Mouse (Mus musculus) adrenal gland, adult 2 months (tissue): ENCODE results near the gene Zpr1. TPM values are rescaled to one million over a fixed set of nuclear protein-coding genes. Genes with fewer than 3 reads are reported as not detected.
"Not testable (repeated sequence)": the region's sequence is repeated elsewhere in the genome, so short reads cannot be mapped to it uniquely, and the experiment has no call there.

Experiments used
- DNase-seq: peaks from one replicate; pipeline ENCODE4 v3.0.0; 2021
- polyA plus RNA-seq: library from polyadenylated mRNA; depleted of rRNA; stranded (reverse); fragments of >200 nt; gene quantifications from 2 replicates; pipeline ENCODE4 v1.2.3, GENCODE M21; 2012
- total RNA-seq, 2 experiments: library from RNA; stranded (reverse); gene quantifications; 2 replicates each; pipeline ENCODE4 v1.2.3; 2021

The Zpr1 gene
- total and polyA plus RNA-seq, 3 experiments: 27.3 to 84.6 (median 38.1) TPM

GRCm38 (mm10) chr9:46259111-46259510, 13.8 kb upstream of the Zpr1 start:
- no peak for DNase-seq

GRCm38 (mm10) chr9:46261131-46261530, 11.7 kb upstream of the Zpr1 start:
- peak; percentile 73 for DNase-seq

GRCm38 (mm10) chr9:46268343-46268873, 4.5 kb upstream of the Zpr1 start, which contains the start of gene Apoa5:
Gene Apoa5, plus strand, starts transcription at chr9:46268633.
- DNase-seq: no peak

- no peak for DNase-seq
Measured at GRCm38 (mm10) chr9:46269125-46269524, 3.7 kb upstream of the Zpr1 start.

- no peak for DNase-seq
Measured at GRCm38 (mm10) chr9:46270782-46271181, 2.1 kb upstream of the Zpr1 start.

- no peak for DNase-seq
Measured at GRCm38 (mm10) chr9:46272070-46272469, 794 bp upstream of the Zpr1 start.

- no peak for DNase-seq
Measured at GRCm38 (mm10) chr9:46274494-46274893, 1.6 kb downstream of the Zpr1 start.

GRCm38 (mm10) chr9:46282631-46283436, 10.0 kb downstream of the Zpr1 start, which contains the start of gene Bud13:
Gene Bud13, plus strand, starts transcription at chr9:46283008.
- peak; percentile 96 for DNase-seq

- no peak for DNase-seq
Measured at GRCm38 (mm10) chr9:46298381-46298780, 25.5 kb downstream of the Zpr1 start.

GRCm38 (mm10) chr9:46302142-46302541, 29.3 kb downstream of the Zpr1 start:
- DNase-seq: peak; percentile 36

GRCm38 (mm10) chr9:46309121-46309520, 36.3 kb downstream of the Zpr1 start:
- no peak for DNase-seq

GRCm38 (mm10) chr9:46314507-46314906, 41.6 kb downstream of the Zpr1 start:
- DNase-seq: peak; percentile 63

- DNase-seq: no peak
Measured at GRCm38 (mm10) chr9:46314921-46315320, 42.1 kb downstream of the Zpr1 start.

GRCm38 (mm10) chr9:46315807-46316365, 43.0 kb downstream of the Zpr1 start:
- no peak for DNase-seq

- DNase-seq: no peak
Measured at GRCm38 (mm10) chr9:46316388-46316787, 43.5 kb downstream of the Zpr1 start.

- no peak for DNase-seq
Measured at GRCm38 (mm10) chr9:46316909-46317308, 44.0 kb downstream of the Zpr1 start.

GRCm38 (mm10) chr9:46317957-46318356, 45.1 kb downstream of the Zpr1 start:
- DNase-seq: no peak

GRCm38 (mm10) chr9:46319886-46320285, 47.0 kb downstream of the Zpr1 start, which contains the start of gene 4931429L15Rik:
Gene 4931429L15Rik, minus strand, starts transcription at chr9:46319986.
- DNase-seq: not testable (repeated sequence)

- DNase-seq: no peak
Measured at GRCm38 (mm10) chr9:46320461-46320860, 47.6 kb downstream of the Zpr1 start.

GRCm38 (mm10) chr9:46326694-46327405, 54.0 kb downstream of the Zpr1 start:
- no peak for DNase-seq

GRCm38 (mm10) chr9:46327706-46328571, 55.1 kb downstream of the Zpr1 start:
- no peak for DNase-seq
